Mouse (Mus musculus): Measurements from ENCODE around the gene Prmt1. TPM values are rescaled to one million over a fixed set of nuclear protein-coding genes. Genes with fewer than 3 reads are reported as not detected.

The Prmt1 gene
- polyA plus RNA-seq, 1 experiment: not detected

DNA sequence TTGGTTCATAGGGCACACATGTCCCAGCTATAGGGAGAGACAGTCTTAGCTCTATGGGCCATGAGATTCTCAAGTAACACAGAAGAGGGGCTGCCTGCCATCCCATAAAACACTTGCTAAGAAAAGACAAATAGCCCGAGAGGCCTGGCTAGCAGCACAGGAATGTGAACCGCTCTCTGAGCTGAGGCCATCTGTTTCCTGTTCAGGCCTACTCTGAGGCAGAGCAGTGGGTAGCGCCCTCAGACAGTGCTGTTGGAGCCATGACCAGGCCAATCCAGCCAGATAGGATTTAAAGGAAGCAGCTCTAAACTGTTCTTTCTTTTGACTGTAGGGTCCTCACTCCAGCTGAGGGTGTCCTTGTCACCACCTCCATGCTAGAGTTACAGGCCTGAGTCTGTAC is 18.2 kb upstream of the Prmt1 start:
- TF ChIP-seq POLR2A (IDR thresholded peaks at IDR 0.05; ENCODE audit: insufficient read depth, low read depth, low read length): no peak
- no peak for TF ChIP-seq CTCF (IDR thresholded peaks at IDR 0.05; ENCODE audit: insufficient read depth, low read depth, low read length)
- no peak overlapping the region for H3K27ac ChIP-seq (ENCODE audit: insufficient read depth, low read depth, low read length)
- peaks cover 14% of the 10 kb centered on the region; the same call in 1 of the 2 replicates for H3K4me1 ChIP-seq (ENCODE audit: control insufficient read depth, insufficient read depth, low read length)
- no peak overlapping the region for H3K4me3 ChIP-seq (ENCODE audit: insufficient read depth, low read depth, low read length)
- WGBS: 86% methylated on average over 3 of the region's 3 CpGs

DNA sequence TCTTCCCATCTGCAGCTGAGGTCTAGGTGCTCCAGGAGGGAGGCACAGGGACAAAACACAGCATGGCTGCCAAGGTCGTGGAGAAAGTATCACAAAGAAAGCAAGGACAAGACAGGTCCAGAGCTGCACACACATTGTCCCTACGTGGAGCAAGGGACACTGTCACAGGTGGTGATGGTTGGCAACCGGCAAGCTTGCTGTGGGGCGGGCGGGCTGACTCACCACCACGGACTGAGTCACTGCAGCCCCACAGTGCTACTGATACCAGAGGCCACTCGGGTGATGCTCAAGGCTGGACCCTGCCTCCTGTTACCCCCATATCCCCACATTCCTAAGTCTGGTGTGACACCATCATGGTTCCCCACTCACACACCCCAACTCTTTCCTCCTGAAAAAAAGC is 16.1 kb upstream of the Prmt1 start:
- H3K4me3 ChIP-seq (ENCODE audit: insufficient read depth, low read depth, low read length): no peak overlapping the region
- WGBS: 43% methylated on average over 7 of the region's 7 CpGs
- H3K4me1 ChIP-seq (ENCODE audit: control insufficient read depth, insufficient read depth, low read length): peaks cover 18% of the 10 kb centered on the region
- no peak overlapping the region for H3K27ac ChIP-seq (ENCODE audit: insufficient read depth, low read depth, low read length)
- no peak for TF ChIP-seq CTCF (IDR thresholded peaks at IDR 0.05; ENCODE audit: insufficient read depth, low read depth, low read length)
- no peak for TF ChIP-seq POLR2A (IDR thresholded peaks at IDR 0.05; ENCODE audit: insufficient read depth, low read depth, low read length)

DNA sequence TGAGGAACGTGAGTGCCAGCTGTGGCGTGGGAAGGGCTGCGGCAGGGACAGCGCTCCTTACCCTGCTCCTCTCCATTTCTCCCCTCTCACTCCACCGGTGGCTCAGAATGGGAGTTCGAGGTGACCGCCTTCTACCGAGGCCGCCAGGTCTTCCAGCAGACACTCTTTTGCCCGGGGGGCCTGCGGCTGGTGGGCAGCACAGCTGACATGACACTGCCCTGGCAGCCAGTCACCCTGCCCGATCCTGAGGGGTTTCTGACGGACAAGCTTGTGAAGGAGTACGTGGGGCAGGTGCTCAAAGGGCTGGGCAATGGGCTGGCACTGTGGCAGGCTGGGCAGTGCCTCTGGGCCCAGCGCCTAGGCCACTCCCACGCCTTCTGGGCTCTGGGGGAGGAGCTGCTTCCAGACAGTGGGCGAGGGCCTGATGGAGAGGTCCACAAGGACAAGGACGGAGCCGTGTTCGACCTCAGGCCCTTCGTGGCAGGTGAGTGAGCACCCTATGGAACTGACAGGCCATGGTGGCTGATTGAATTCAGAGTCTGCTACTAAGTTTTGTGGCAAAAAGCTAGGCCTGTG is 14.3 kb upstream of the Prmt1 start:
- Histone ChIP-seq H3K4me3 (ENCODE audit: insufficient read depth, low read depth, low read length) (no peak overlapping the region), H3K27ac (ENCODE audit: insufficient read depth, low read depth, low read length) (no peak overlapping the region), H3K4me1 (ENCODE audit: control insufficient read depth, insufficient read depth, low read length) (peaks cover 23% of the 10 kb centered on the region)
- WGBS: 72% methylated on average over 21 of the region's 21 CpGs
- TF ChIP-seq CTCF (IDR thresholded peaks at IDR 0.05; ENCODE audit: insufficient read depth, low read depth, low read length) (no peak), POLR2A (IDR thresholded peaks at IDR 0.05; ENCODE audit: insufficient read depth, low read depth, low read length) (no peak)

DNA sequence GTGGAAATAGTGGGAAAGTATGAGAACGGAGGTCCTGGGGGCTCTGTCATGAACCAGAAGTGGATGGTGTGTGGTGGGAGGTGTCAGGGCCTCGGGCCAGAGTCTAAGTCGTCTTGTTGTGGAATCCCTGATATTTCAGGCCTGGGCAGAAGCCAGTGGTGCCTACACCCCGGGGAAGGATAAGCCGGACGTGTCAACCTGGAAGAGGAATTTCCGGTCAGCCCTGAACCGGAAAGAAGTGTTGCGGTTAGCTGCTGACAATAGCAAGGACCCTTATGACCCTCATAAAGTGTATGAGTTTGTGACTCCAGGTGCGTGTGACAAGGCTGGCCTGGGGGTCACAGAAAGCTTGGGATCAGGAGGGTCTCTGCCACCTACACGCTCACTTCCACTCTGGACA is 13.4 kb upstream of the Prmt1 start:
- 76% methylated on average over 11 of the region's 11 CpGs for WGBS
- H3K27ac ChIP-seq (ENCODE audit: insufficient read depth, low read depth, low read length): no peak overlapping the region
- H3K4me3 ChIP-seq (ENCODE audit: insufficient read depth, low read depth, low read length): no peak overlapping the region
- no peak for TF ChIP-seq POLR2A (IDR thresholded peaks at IDR 0.05; ENCODE audit: insufficient read depth, low read depth, low read length)
- TF ChIP-seq CTCF (IDR thresholded peaks at IDR 0.05; ENCODE audit: insufficient read depth, low read depth, low read length): no peak
- peaks cover 23% of the 10 kb centered on the region for H3K4me1 ChIP-seq (ENCODE audit: control insufficient read depth, insufficient read depth, low read length)

DNA sequence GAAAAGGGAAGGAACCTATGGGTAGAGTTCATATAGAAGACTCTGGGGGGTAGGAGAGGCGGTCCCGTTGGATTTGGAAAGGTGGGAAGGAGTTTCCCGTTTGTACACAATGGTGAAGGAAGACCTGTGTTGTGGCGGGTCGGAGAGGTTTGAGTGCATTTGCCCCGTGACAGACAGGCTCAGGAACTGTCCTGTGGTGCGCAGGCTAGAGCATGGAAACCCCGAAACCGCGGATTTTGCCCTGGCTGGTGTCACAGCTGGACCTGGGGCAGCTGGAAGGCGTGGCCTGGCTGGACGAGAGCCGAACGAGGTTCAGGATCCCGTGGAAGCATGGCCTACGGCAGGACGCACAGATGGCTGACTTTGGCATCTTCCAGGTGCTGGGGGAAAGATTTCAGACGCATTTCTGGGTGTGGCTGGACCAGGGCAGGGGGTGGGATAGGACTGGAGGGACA is 12.2 kb upstream of the Prmt1 start, which contains the start of gene Bcl2l12:
TSS of gene Bcl2l12 (minus strand) at position 212 of the 455 bp plus-strand sequence.
- WGBS: 3% methylated on average over 18 of the region's 18 CpGs
- TF ChIP-seq POLR2A (IDR thresholded peaks at IDR 0.05; ENCODE audit: insufficient read depth, low read depth, low read length): no peak
- TF ChIP-seq CTCF (IDR thresholded peaks at IDR 0.05; ENCODE audit: insufficient read depth, low read depth, low read length): no peak
- H3K27ac ChIP-seq (ENCODE audit: insufficient read depth, low read depth, low read length): peak within 1 kb of the TSS; percentile 5; the same call in 1 of the 2 replicates

DNA sequence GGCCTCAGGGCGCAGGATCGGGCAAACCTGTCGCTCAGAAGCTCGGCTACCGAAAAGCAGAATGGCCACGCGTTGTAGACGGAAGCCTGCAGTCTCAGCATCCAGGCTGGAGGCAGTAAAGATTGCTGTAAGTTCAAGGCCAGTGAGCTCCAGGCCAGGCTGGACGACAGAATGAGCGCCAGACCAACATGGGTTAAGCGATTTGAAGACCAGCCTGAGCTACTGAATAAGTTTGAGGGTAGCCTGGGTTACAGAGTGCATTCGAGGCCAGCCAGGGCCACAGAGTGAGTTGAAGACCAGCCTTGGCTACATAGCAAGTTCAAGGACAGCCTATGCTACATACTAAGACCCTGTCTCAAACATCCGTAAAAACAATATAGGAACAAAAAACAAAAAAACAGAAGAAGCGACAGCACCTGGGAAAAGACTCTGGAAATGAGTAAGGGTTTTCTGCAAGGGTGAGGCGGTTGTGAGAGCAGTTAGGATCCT is 11.6 kb upstream of the Prmt1 start:
- WGBS: 1% methylated on average over 15 of the region's 15 CpGs
- peak overlapping the region; percentile 51 for H3K4me3 ChIP-seq (ENCODE audit: insufficient read depth, low read depth, low read length)
- H3K27ac ChIP-seq (ENCODE audit: insufficient read depth, low read depth, low read length): peak overlapping the region; percentile 5; the same call in 1 of the 2 replicates
- TF ChIP-seq POLR2A (IDR thresholded peaks at IDR 0.05; ENCODE audit: insufficient read depth, low read depth, low read length) (0 out of 2 replicates have a peak, but pooled peaks have one; percentile 6), CTCF (IDR thresholded peaks at IDR 0.05; ENCODE audit: insufficient read depth, low read depth, low read length) (no peak)
- peaks cover 23% of the 10 kb centered on the region for H3K4me1 ChIP-seq (ENCODE audit: control insufficient read depth, insufficient read depth, low read length)

More for the DNA sequence above, 12.2 kb upstream of the Prmt1 start, which contains the start of gene Bcl2l12:
- peaks cover 23% of the 10 kb centered on the region for H3K4me1 ChIP-seq (ENCODE audit: control insufficient read depth, insufficient read depth, low read length)
- H3K4me3 ChIP-seq (ENCODE audit: insufficient read depth, low read depth, low read length): peak within 1 kb of the TSS; percentile 51

DNA sequence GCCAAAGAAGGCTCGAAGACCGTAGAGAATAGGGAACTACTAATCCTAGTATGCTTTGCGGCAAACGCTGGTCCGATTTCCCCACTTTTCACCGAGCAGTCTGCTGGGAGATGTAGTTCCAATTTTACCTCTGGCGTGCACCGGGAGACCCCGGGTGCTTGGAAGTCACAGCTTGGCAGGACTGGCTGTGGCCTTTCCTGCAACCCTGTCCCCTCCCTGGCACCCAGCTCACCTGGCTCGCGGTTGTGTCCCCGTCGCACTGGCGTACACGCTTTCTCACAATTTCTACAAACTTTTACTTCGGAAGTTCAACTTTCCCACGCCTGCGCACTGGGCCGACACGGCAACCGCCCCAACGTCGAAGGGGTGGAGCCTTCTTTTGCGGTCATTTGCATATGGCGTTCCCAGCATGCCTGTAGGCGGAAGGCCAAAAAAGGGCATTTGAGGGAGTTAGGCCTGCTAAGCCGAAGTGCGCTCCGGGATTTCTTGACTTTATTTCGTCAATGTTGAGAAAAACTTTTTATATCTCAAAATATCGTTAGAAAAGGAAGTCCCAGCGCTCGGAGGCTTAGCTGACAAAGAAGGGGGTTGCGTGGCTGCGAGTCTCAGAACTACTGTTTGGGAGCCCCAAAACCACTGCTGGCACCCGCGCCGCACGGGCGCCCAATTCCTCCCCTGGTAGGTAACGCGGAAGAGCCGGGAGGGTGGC is 11.0 kb upstream of the Prmt1 start, which contains the start of gene Irf3:
TSS of gene Irf3 (plus strand) at position 418 of the 709 bp plus-strand sequence.
- Histone ChIP-seq H3K4me3 (ENCODE audit: insufficient read depth, low read depth, low read length) (peak within 1 kb of the TSS; percentile 51), H3K4me1 (ENCODE audit: control insufficient read depth, insufficient read depth, low read length) (peaks cover 21% of the 10 kb centered on the region), H3K27ac (ENCODE audit: insufficient read depth, low read depth, low read length) (peak within 1 kb of the TSS; percentile 5; the same call in 1 of the 2 replicates)
- TF ChIP-seq POLR2A (IDR thresholded peaks at IDR 0.05; ENCODE audit: insufficient read depth, low read depth, low read length) (peak; percentile 38; the same call in 1 of the 2 replicates), CTCF (IDR thresholded peaks at IDR 0.05; ENCODE audit: insufficient read depth, low read depth, low read length) (no peak)
- WGBS: under 1% methylated on average over 43 of the region's 43 CpGs

DNA sequence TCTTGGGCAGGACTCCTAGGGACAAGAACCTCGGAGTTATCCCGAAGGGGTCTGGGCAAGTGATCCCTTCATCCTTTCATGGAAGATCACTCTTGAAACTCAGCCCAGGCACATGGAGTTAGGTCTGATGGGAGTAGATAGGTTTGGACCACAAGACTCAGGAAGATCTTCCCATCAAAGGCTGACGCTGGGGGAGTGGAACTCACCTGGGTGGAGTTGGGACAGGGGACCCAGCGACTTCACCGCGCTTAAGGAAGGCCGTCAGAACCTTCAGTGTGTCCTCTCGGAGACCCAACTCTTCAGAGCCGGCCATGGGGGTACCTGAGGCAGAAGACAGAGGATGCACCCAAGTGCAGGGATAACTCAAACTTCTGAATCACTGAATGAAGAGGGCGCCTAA is 10.3 kb upstream of the Prmt1 start:
- TF ChIP-seq CTCF (IDR thresholded peaks at IDR 0.05; ENCODE audit: insufficient read depth, low read depth, low read length): no peak
- no peak for TF ChIP-seq POLR2A (IDR thresholded peaks at IDR 0.05; ENCODE audit: insufficient read depth, low read depth, low read length)
- Histone ChIP-seq H3K4me3 (ENCODE audit: insufficient read depth, low read depth, low read length) (peak overlapping the region; percentile 51; the same call in 1 of the 2 replicates), H3K4me1 (ENCODE audit: control insufficient read depth, insufficient read depth, low read length) (peaks cover 18% of the 10 kb centered on the region), H3K27ac (ENCODE audit: insufficient read depth, low read depth, low read length) (no peak overlapping the region)
- WGBS: 9% methylated on average over 10 of the region's 10 CpGs

Data from olfactory bulb, adult 2 months (tissue).